Mouse (Mus musculus) natural killer cell, adult 2 months (primary cell): Measurements from ENCODE around the gene Il1rap.
A peak's percentile ranks its signal among the peaks of the same experiment; 100 is the strongest.

ENCODE experiments used
- DNase-seq, 2 experiments: peaks; one replicate each; pipeline ENCODE4 v3.0.0; 2022; ENCODE audit warnings: low spot score in 2 of 2

Gene Il1rap

DNA sequence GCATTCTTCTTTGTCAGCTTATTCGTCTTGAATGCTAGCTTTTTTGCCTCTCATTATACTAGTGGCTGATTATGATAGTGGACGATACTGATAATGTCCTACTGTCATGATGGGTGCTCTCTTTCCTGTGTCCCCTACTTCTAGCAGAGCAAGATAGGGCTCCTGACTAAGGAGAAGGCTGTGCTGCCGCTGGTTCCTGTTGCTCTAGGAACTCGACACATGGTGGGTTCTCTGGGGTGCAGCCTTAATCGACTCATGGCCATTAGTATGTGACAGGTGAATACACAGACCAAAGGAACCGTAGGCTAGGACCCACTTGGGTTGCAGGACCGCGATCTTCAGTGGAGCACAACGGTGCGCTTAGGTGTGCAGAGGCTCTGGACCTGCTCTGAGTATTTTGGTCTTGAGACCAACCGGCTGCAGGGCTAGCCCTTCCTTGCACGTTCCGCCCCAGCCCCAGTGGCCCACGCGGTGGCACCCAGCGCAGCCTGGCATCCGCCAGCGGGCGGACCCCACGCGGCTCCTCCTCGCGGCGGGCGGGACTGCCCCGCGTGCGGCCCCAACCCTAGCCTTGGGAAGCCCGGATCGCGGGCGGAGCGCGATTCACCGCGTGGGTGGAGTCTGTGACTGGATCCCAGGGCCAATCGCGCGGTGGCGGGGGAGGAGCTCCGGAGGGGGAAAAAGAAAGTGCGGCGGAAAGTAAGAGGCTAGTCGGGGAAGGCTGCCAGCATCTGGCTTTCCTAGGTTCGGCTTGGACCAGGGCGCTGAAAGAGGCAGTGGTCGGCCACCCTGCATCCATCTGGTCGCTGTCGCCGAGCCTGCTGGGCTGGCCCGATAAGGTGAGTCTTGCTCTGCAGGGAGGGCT lies at the start of gene Il1rap:
Gene Il1rap (plus strand): TSS at position 657 of the 865 bp plus-strand sequence.
- peak; percentile 82 to 86 for DNase-seq

DNA sequence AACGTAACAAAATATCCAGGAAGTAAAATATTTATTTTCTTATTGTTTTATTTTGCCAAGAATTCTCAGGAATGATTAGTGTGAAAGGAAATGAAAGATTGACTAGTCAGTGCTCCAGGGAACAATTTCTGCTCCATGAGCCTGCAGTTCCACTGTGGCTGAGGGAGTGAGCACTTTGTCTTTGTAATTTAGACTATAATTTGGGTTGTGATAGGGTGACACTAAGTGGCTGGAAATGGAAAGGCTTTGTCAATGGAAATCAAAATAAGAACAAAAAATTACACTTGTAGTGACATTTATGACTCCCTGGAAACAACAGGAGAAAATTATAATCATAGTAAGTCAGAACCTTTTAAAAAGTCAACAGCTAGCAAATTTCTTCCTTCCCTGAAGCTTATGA lies 49.2 kb upstream of the Il1rap start:
- DNase-seq, result no peak

DNA sequence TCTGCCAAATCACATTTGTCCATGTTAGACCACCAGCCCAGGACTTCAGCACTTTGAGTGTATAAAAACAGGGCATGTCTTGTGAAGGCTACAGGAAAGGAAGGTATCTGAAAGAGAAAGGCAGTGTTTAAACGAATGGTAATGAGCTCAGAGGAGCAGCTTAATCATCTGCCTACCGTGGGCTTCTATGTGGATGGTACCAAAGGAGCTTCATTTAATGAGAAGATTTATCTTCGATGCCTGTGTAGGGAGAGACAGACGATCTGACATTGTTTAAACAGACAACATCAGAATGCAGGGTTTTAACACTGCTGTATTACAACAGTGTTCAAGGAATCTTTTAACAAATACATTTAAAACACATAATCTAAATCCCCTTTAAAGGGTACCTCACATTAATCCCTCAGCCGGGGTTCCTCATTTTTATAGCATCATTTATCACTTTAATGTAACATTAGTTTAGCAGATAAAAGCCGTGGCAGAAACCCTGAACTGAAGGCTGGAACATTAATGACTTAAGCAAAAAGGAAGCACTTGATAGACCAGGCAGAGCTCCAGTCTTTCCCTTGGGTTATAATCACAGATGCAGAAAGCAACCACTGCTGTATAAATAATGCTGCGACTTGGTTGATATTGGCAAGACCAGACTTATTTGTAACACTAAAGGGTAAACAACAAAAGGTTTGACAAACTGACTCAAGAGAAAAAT lies 35.2 kb upstream of the Il1rap start:
- no peak for DNase-seq

DNA sequence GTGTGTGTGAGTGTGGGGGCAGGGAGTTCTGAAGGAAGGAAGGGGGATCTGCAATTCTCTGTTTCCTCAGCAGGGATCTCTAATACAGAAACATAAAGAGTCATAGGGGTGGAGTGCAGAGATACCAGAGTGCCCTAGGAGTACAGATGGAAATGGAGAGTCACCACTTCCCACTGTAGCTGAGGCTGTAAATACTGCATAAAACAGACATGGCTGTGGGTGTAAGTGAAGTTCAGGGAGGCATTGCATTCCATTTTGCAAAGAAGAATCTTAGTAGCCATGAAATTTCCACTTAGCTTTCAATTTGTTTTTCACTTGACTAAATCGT lies 34.7 kb upstream of the Il1rap start:
- DNase-seq, result no peak

GRCm38 (mm10) chr16:26549221-26549620 lies 32.3 kb upstream of the Il1rap start:
- no peak for DNase-seq

DNA sequence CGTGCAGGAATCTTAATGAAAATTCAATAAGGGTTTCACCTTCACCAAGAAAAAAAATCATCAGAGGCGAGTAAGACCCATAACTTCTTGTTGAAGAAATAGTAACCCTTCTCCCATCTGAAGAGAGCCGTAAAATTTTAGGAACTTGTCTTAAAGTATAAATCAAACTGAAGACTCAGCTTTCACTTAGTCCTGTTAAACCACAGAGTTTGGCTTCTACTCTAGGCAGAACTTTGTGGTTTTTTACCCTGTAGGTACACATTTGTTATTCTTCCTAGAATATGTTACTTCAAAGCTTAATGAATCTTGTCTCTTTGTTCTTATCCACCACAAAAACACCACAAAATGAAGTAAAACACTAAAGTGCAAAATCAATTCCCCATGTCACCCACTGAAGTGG lies 29.3 kb upstream of the Il1rap start:
- no peak for DNase-seq

GRCm38 (mm10) chr16:26558797-26559196 lies 22.7 kb upstream of the Il1rap start:
- no peak for DNase-seq

- no peak for DNase-seq
These were observed 19.8 kb upstream of the Il1rap start for GRCm38 (mm10) chr16:26561743-26562142.

DNA sequence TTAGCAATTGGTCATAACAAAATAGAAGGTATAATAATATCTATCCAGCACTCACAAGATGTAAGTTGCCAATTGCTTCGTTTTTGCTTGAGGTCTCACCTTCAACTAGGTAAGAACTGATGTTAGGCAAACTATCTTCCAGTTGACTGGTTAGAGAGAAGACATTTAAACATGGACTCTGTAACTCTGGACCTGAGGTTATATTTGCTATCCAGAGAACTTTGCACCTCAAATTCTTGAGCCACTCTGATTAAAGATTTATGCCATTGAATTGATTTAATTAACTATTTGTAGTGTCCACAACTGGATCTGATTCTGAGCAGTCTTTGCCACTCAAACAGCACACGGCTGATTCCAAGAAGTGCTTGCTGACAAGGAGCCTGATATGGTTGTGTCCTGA lies 18.7 kb upstream of the Il1rap start:
- no peak for DNase-seq

DNA sequence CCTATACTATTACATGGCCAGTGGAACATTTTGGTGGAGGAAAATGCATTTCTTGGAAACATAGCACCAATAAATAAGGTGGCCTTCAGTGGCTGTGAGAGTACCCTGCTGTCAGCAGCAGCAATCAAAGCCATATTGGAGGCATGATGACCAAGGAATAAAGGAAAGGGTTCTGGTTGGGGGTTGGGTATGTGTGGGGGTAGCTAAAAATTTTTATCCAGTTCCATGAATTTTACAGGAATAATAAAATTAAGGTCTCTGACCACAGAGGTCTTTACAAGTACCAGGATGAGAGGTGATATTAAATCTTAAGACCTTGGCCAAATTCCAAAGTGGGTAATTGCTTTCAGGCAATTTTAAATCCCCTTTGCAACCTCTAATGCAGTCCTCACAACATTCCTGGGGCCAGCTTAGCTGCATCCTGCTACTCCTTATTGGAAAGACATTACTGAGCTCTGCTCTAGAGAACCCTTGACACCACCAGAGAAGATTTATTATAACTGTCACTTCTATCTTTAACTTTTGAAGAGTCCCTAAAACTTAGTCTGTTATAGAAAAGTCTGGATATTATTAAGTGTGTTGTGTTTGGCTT lies 12.0 kb upstream of the Il1rap start:
- no peak for DNase-seq

DNA sequence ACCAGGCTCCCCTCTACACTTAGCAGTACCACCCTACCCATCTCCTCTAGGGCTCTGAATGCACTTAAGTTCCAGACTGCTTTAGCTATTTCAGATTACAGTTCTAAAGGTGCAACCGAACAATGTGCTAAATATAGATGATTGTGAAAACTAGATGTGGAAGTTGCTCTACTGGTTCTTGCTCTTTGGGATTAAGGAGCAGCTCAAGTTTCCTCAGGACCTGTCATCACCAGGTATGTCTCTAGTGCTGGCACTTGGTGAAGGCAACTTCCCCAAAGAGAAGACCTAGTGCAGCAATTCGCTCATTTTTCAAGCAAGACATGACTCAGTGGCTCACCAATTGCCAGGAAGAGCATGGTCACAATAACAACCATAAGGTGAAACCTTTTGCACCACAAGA lies 9.7 kb upstream of the Il1rap start:
- no peak for DNase-seq

DNA sequence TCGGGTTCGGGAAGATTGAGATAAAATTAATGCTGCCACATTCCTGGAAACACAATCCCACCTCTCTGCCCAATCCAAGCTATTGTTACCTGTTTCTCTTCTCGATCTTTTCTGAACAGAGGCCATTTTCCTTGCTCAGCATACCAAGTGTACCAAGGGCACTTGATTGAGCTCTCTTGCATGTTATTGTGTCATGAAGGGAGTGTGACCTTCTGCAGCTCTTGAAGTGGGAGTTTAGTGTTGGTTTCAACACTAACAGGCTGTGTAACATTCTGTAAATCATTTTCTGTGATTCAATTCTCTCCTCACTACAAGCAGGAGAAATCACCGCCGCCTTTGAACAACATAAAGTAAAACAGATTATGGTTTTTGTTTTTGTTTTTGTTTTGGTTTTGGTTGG lies 7.3 kb upstream of the Il1rap start:
- no peak for DNase-seq

- no peak for DNase-seq
These were observed 441 bp downstream of the Il1rap start for GRCm38 (mm10) chr16:26581913-26582376.

DNA sequence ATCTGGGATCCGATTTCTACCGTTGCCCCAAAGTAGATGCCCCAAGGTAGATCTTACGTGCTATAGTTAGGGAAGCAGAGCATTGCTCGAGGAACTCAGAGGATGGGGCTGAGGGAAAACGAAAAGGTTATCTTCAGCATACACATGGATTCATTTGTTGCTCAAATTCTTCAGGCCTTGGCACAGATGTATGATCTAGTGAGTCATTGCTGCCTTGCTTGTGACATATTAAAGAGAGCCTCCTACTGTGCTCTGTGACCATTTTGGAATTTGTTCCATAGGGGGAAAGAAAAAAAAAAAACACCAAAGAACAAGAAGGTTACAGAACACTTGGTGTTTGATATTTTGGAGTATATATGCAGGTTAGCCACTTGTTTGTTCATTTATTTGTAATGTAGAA lies 4.3 kb downstream of the Il1rap start:
- no peak for DNase-seq

GRCm38 (mm10) chr16:26590897-26591570 lies 9.5 kb downstream of the Il1rap start:
- DNase-seq, result no peak

- DNase-seq, result no peak
These were observed 14.9 kb downstream of the Il1rap start for GRCm38 (mm10) chr16:26596440-26596839.

DNA sequence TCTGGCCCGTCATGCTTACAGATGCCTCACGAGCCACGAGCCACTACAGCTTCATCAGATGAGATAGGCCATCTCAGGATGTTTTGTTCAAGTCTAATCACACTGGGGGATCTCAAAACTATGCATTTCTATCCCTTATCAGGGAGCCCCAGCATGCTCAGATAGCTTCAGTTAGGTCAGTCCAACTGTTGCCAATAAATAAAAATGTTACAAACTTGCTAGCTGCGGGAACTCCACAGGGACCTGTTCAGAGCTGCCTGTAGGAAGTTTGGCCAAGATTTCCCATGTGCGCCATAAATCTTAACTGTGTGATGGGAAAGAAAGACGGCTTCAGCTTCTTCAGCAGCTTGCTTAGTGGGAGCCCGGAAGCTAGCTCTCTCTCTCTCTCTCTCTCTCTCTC lies 15.8 kb downstream of the Il1rap start:
- no peak for DNase-seq

- DNase-seq, result no peak
These were observed 17.1 kb downstream of the Il1rap start for GRCm38 (mm10) chr16:26598591-26598990.

DNA sequence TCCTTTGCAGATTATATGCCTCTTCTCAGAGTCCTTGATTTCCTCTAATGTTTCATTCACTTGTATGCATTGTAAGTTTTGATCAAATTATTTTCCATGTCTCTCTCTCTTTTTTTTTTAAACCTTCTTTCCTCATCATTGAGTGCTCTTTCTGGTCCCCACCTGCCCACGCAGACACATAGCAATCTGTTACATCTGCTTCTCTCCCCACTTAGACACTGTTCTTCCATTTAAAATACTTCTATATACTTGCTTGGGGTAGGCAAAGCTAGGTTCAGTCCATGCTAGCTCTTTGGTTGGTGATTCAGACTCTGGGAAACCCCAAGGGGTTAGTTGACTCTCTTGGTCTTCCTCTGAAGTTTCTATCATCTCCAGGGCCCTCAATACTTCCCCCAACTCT lies 20.0 kb downstream of the Il1rap start:
- DNase-seq, result no peak

GRCm38 (mm10) chr16:26604621-26605020 lies 23.1 kb downstream of the Il1rap start:
- no peak for DNase-seq

DNA sequence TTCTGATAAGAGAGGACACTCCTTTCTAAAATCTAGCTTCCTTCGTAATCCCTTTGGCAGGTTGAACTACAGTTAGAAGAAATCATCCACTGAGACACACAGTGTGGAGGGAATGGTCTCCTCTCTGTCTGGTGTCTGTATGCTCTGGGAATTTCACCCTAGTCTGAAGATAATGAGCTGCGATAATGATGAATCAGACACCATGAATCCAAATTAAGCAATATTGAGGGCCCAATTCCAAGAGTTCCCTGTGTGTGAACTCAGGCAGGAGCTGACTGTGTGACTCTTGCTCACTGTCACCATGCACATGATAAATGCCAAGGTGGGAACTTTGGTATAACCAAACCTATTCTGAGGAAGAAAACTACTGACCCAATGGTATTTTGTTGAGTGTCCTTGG lies 26.5 kb downstream of the Il1rap start:
- DNase-seq, result no peak

DNA sequence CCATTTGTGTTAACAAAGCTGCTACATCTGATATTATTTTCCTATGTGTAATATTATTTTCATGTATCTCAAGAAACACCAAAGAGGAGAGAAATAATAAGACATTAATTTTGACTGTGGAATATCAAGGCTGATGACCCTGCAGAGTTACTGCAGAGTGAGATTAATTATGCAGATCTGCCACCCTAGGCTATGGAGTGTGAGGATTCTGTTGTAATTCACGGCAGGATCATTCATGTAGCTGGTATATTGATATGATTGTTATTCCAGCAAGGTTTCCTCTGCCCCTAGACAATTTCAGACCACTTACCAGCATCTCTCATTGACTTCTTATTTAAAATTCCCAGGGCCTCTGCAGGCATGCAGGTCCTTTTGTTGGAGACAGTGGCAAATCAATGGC lies 29.0 kb downstream of the Il1rap start:
- DNase-seq, result no peak
